Comparison of ENCODE assay signal across 34 mouse cellular contexts in the genomic region with DNA sequence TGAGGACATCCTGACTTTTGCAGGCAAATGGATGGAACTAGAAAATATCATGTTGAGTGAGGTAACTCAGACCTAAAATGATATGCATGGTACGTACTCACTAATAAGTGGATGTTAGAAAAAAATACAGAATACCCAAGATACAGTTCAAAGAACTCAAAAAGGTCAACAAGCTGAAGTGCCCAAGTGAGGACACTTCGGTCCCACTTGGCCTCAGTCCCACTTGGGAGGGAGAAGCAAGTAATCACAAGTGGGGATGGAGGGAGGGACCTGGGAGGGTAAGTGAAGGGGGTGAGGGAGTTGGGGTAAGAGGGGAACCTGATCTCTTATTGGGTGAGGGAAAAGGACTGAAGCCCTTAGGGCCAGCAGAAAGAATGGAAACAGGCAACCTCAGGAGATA. TPM values are rescaled to one million over a fixed set of nuclear protein-coding genes. Genes with fewer than 3 reads are reported as not detected.
DNase-seq lines count a peak whose midpoint lies in the region; ATAC-seq and TF ChIP-seq lines count a peak whose summit lies in the region.
"Had no signal": no experiment of that assay in that cellular context is flagged by ENCODE, and none has a peak within 500 bp of the region (broad histone marks: within the 10 kb centered on the region; RNA-seq: fewer than 3 reads in every experiment).

No protein-coding gene starts in this region.

- DNase-seq in lung, embryonic 14.5 days: peak; percentile 5
- DNase-seq in lung, postnatal 10 days: peak; percentile 54
- DNase-seq in lung, postnatal 36 days: peak; percentile 67
- DNase-seq in adrenal gland, postnatal 14 days: no peak
- no peak for DNase-seq in spleen, adult 12 weeks (ENCODE audit: low spot score)
- DNase-seq in spleen, postnatal 36 days (ENCODE audit: low spot score in 2 of 2): no peak
- DNase-seq: adrenal gland, adult 2 months; adrenal gland, postnatal 25 days; cerebellum, adult 11-12 months; cerebellum, adult 8-10 months; cerebellum, postnatal 10 days; cerebellum, postnatal 36 days; embryo, embryonic 11 days; gastrocnemius, postnatal 10 days; gastrocnemius, postnatal 36 days; heart, adult 2 months; heart, postnatal 36 days had no signal

- no peak overlapping the region for H3K4me2 ChIP-seq in lung, embryonic 14.5 days
- H3K4me2 ChIP-seq: embryonic facial prominence, embryonic 13.5 days; forebrain, embryonic 12.5 days; forebrain, embryonic 15.5 days; heart, embryonic 13.5 days; hindbrain, embryonic 13.5 days had no signal

- no peak overlapping the region for H3K27ac ChIP-seq in lung, embryonic 14.5 days (ENCODE audit: low read depth)
- H3K27ac ChIP-seq: embryonic facial prominence, embryonic 10.5 days; embryonic facial prominence, embryonic 13.5 days; forebrain, embryonic 12.5 days; forebrain, embryonic 15.5 days; heart, adult 2 months; heart, embryonic 10.5 days; heart, embryonic 13.5 days; hindbrain, embryonic 10.5 days; hindbrain, embryonic 13.5 days had no signal

- no peaks in the 10 kb centered on the region for H3K27me3 ChIP-seq in lung, embryonic 14.5 days (ENCODE audit: insufficient read depth, low read length)
- H3K27me3 ChIP-seq: embryonic facial prominence, embryonic 13.5 days; forebrain, embryonic 12.5 days; forebrain, embryonic 15.5 days; heart, embryonic 13.5 days; hindbrain, embryonic 13.5 days had no signal

- no peak overlapping the region for H3K4me3 ChIP-seq in lung, embryonic 14.5 days (ENCODE audit: low read depth, low read length)
- H3K4me3 ChIP-seq: embryonic facial prominence, embryonic 10.5 days; embryonic facial prominence, embryonic 13.5 days; erythroblast, embryonic 14.5 days; forebrain, embryonic 12.5 days; forebrain, embryonic 15.5 days; heart, adult 2 months; heart, embryonic 10.5 days; heart, embryonic 13.5 days; hindbrain, embryonic 10.5 days; hindbrain, embryonic 13.5 days had no signal

- H3K9ac ChIP-seq in lung, embryonic 14.5 days: no peak overlapping the region
- H3K9ac ChIP-seq: embryonic facial prominence, embryonic 13.5 days; forebrain, embryonic 12.5 days; forebrain, embryonic 15.5 days; heart, embryonic 13.5 days; hindbrain, embryonic 13.5 days had no signal

- no peak for ATAC-seq in lung, embryonic 14.5 days (ENCODE audit: insufficient read depth)
- ATAC-seq: CD4-positive, CD25-positive, alpha-beta regulatory T cell, adult 4 months; forebrain, embryonic 15.5 days; hindbrain, embryonic 16.5 days had no signal

- 71% methylated on average over 2 of the region's 2 CpGs for WGBS in lung, embryonic 14.5 days

- H3K4me1 ChIP-seq in lung, embryonic 14.5 days (ENCODE audit: insufficient read depth): no peaks in the 10 kb centered on the region
- H3K4me1 ChIP-seq: embryonic facial prominence, embryonic 13.5 days; forebrain, embryonic 12.5 days; forebrain, embryonic 15.5 days; heart, embryonic 10.5 days; heart, embryonic 13.5 days; hindbrain, embryonic 10.5 days; hindbrain, embryonic 13.5 days had no signal

- H3K9me3 ChIP-seq in lung, embryonic 14.5 days (ENCODE audit: low read depth, low read length): no peaks in the 10 kb centered on the region
- H3K9me3 ChIP-seq: embryonic facial prominence, embryonic 10.5 days; embryonic facial prominence, embryonic 13.5 days; forebrain, embryonic 12.5 days; forebrain, embryonic 15.5 days; heart, embryonic 10.5 days; heart, embryonic 13.5 days; hindbrain, embryonic 10.5 days; hindbrain, embryonic 13.5 days had no signal

- no peak for TF ChIP-seq CTCF in lung, embryonic 14.5 days (IDR thresholded peaks at IDR 0.05; ENCODE audit: low read depth)

- no peaks in the 10 kb centered on the region for H3K36me3 ChIP-seq in lung, embryonic 14.5 days (ENCODE audit: insufficient read depth)
- H3K36me3 ChIP-seq: embryonic facial prominence, embryonic 10.5 days; embryonic facial prominence, embryonic 13.5 days; forebrain, embryonic 12.5 days; forebrain, embryonic 15.5 days; heart, embryonic 10.5 days; heart, embryonic 13.5 days; hindbrain, embryonic 10.5 days; hindbrain, embryonic 13.5 days had no signal

RNA-seq across cellular contexts. Expression of a gene that starts 4.8 kb away (rescaled TPM):
- polyA plus RNA-seq in lung, embryonic 14.5 days (2014; fragmentation: Nextera tagmentation; extraction: Ambion mirVana): 0.18 TPM in 1 of 2 replicates, not detected in the other
- total RNA-seq in adrenal gland, postnatal 14 days (2021): not detected in 2 replicates
- total RNA-seq: adrenal gland, adult 2 months; adrenal gland, postnatal 25 days; gastrocnemius, postnatal 10 days; gastrocnemius, postnatal 36 days; granulocyte monocyte progenitor cell, adult 5-6 weeks; heart, adult 2 months; heart, postnatal 36 days; MEL had no signal
- polyA plus RNA-seq: adrenal gland, adult 2 months; brain, embryonic 14.5 days; CD4-positive, CD25-positive, alpha-beta regulatory T cell, adult 4 months; cortical plate, adult 2 months; embryonic facial prominence, embryonic 10.5 days; embryonic facial prominence, embryonic 13.5 days; erythroblast, embryonic 14.5 days; forebrain, embryonic 12.5 days; forebrain, embryonic 15.5 days; heart, adult 2 months; heart, embryonic 10.5 days; heart, embryonic 13.5 days; hindbrain, embryonic 10.5 days; hindbrain, embryonic 13.5 days; hindbrain, embryonic 16.5 days had no signal

RNA-seq across cellular contexts. Expression of a gene that starts 20.0 kb away (rescaled TPM):
- polyA plus RNA-seq in lung, embryonic 14.5 days (2014; fragmentation: Nextera tagmentation; extraction: Ambion mirVana): not detected in 2 replicates
- total RNA-seq in adrenal gland, postnatal 14 days (2021): not detected in 2 replicates
- total RNA-seq: adrenal gland, adult 2 months; adrenal gland, postnatal 25 days; gastrocnemius, postnatal 10 days; gastrocnemius, postnatal 36 days; granulocyte monocyte progenitor cell, adult 5-6 weeks; heart, adult 2 months; heart, postnatal 36 days; MEL had no signal
- polyA plus RNA-seq: adrenal gland, adult 2 months; brain, embryonic 14.5 days; C2C12; CD4-positive, CD25-positive, alpha-beta regulatory T cell, adult 4 months; cortical plate, adult 2 months; embryonic facial prominence, embryonic 10.5 days; embryonic facial prominence, embryonic 13.5 days; erythroblast, embryonic 14.5 days; forebrain, embryonic 12.5 days; forebrain, embryonic 15.5 days; heart, embryonic 10.5 days; heart, embryonic 13.5 days; heart, embryonic 16.5 days; hindbrain, embryonic 10.5 days; hindbrain, embryonic 13.5 days; hindbrain, embryonic 16.5 days had no signal

RNA-seq across cellular contexts. Expression of a gene that starts 34.4 kb away (rescaled TPM):
- not detected in 2 replicates for polyA plus RNA-seq in lung, embryonic 14.5 days (2014; fragmentation: Nextera tagmentation; extraction: Ambion mirVana)
- not detected in 2 replicates for total RNA-seq in adrenal gland, postnatal 14 days (2021)
- total RNA-seq: adrenal gland, adult 2 months; adrenal gland, postnatal 25 days; gastrocnemius, postnatal 10 days; gastrocnemius, postnatal 36 days; granulocyte monocyte progenitor cell, adult 5-6 weeks; heart, adult 2 months; heart, postnatal 36 days; MEL had no signal
- polyA plus RNA-seq: adrenal gland, adult 2 months; brain, embryonic 14.5 days; C2C12; CD4-positive, CD25-positive, alpha-beta regulatory T cell, adult 4 months; cortical plate, adult 2 months; embryonic facial prominence, embryonic 10.5 days; embryonic facial prominence, embryonic 13.5 days; erythroblast, embryonic 14.5 days; forebrain, embryonic 12.5 days; forebrain, embryonic 15.5 days; heart, adult 2 months; heart, embryonic 10.5 days; heart, embryonic 13.5 days; heart, embryonic 16.5 days; hindbrain, embryonic 10.5 days; hindbrain, embryonic 13.5 days; hindbrain, embryonic 16.5 days had no signal

RNA-seq across cellular contexts. Expression of a gene that starts 38.5 kb away (rescaled TPM):
- not detected in 2 replicates for polyA plus RNA-seq in lung, embryonic 14.5 days (2014; fragmentation: Nextera tagmentation; extraction: Ambion mirVana)
- not detected in 2 replicates for total RNA-seq in adrenal gland, postnatal 14 days (2021)
- total RNA-seq: adrenal gland, adult 2 months; adrenal gland, postnatal 25 days; gastrocnemius, postnatal 10 days; gastrocnemius, postnatal 36 days; granulocyte monocyte progenitor cell, adult 5-6 weeks; heart, adult 2 months; heart, postnatal 36 days; MEL had no signal
- polyA plus RNA-seq: adrenal gland, adult 2 months; brain, embryonic 14.5 days; C2C12; CD4-positive, CD25-positive, alpha-beta regulatory T cell, adult 4 months; cortical plate, adult 2 months; embryonic facial prominence, embryonic 10.5 days; embryonic facial prominence, embryonic 13.5 days; erythroblast, embryonic 14.5 days; forebrain, embryonic 12.5 days; forebrain, embryonic 15.5 days; heart, adult 2 months; heart, embryonic 10.5 days; heart, embryonic 13.5 days; heart, embryonic 16.5 days; hindbrain, embryonic 10.5 days; hindbrain, embryonic 13.5 days; hindbrain, embryonic 16.5 days had no signal

RNA-seq across cellular contexts. Expression of a gene that starts 52.7 kb away (rescaled TPM):
- not detected in 2 replicates for polyA plus RNA-seq in lung, embryonic 14.5 days (2014; fragmentation: Nextera tagmentation; extraction: Ambion mirVana)
- not detected in 2 replicates for total RNA-seq in adrenal gland, postnatal 14 days (2021)
- total RNA-seq: adrenal gland, adult 2 months; adrenal gland, postnatal 25 days; gastrocnemius, postnatal 10 days; gastrocnemius, postnatal 36 days; granulocyte monocyte progenitor cell, adult 5-6 weeks; heart, adult 2 months; heart, postnatal 36 days; MEL had no signal
- polyA plus RNA-seq: adrenal gland, adult 2 months; brain, embryonic 14.5 days; C2C12; CD4-positive, CD25-positive, alpha-beta regulatory T cell, adult 4 months; cortical plate, adult 2 months; embryonic facial prominence, embryonic 10.5 days; embryonic facial prominence, embryonic 13.5 days; erythroblast, embryonic 14.5 days; forebrain, embryonic 12.5 days; forebrain, embryonic 15.5 days; heart, adult 2 months; heart, embryonic 10.5 days; heart, embryonic 13.5 days; heart, embryonic 16.5 days; hindbrain, embryonic 10.5 days; hindbrain, embryonic 13.5 days; hindbrain, embryonic 16.5 days had no signal

Comparison
In these comparisons a context has a peak if more than half of its experiments do, and no peak if none do; other contexts are left out.
1. DNase-seq: peak in lung, embryonic 14.5 days (single experiment), lung, postnatal 10 days (single experiment) and lung, postnatal 36 days (single experiment); none in adrenal gland, postnatal 14 days (single experiment), spleen, adult 12 weeks (single experiment) and spleen, postnatal 36 days (0 of 2).